Mouse (Mus musculus) limb, embryonic 10.5 days (tissue): Measurements from ENCODE around the gene Rpap2. TPM values are rescaled to one million over a fixed set of nuclear protein-coding genes. Genes with fewer than 3 reads are reported as not detected.

ENCODE experiments used
- DNase-seq: peaks from one replicate; pipeline ENCODE4 v3.0.0-alpha.2; 2017; ENCODE audit warnings: low spot score
- H3K27ac ChIP-seq: fragments of 300-500 bp; sonication (generic); 2 replicates; pipeline ENCODE4 v1.5.1; 2016; ENCODE audit warnings: mild to moderate bottlenecking
- H3K27me3 ChIP-seq: fragments of 300-500 bp; sonication (generic); 2 replicates; pipeline ENCODE4 v1.6.1; 2016; ENCODE audit warnings: low read depth, mild to moderate bottlenecking; ENCODE audit not compliant: poor library complexity, severe bottlenecking
- H3K36me3 ChIP-seq: fragments of 300-500 bp; sonication (generic); 2 replicates; pipeline ENCODE4 v1.6.1; 2016; ENCODE audit warnings: mild to moderate bottlenecking, moderate library complexity
- H3K4me1 ChIP-seq: fragments of 300-500 bp; sonication (generic); 2 replicates; pipeline ENCODE4 v1.6.1; 2016
- H3K4me3 ChIP-seq: fragments of 300-500 bp; sonication (generic); 2 replicates; pipeline ENCODE4 v1.5.1; 2016; ENCODE audit warnings: mild to moderate bottlenecking, moderate library complexity
- H3K9me3 ChIP-seq: fragments of 300-500 bp; sonication (generic); replicated peaks from 2 replicates; pipeline ENCODE4 v1.6.1; 2016; ENCODE audit warnings: mild to moderate bottlenecking
- WGBS: fragments of 180-500 bp; shearing (Covaris S2); methylation state at CpG from one replicate; pipeline ENCODE4 v1.1.7; 2016; 5-methylcytosine and 5-hydroxymethylcytosine counted together
- polyA plus RNA-seq: library from polyadenylated mRNA; unstranded; fragments of >200 nt; fragmentation: Nextera tagmentation; extraction: Ambion mirVana; gene quantifications from 2 replicates; pipeline ENCODE4 v1.2.1, GENCODE M21; 2016

The Rpap2 gene
- polyA plus RNA-seq, 1 experiment from 2014 or later = 22.7 TPM

GRCm38 (mm10) chr5:107644595-107644994 lies 47.4 kb downstream of the Rpap2 start:
- no peak for DNase-seq
- no peaks in the 10 kb centered on the region for H3K9me3 ChIP-seq
- no peaks in the 10 kb centered on the region for H3K4me1 ChIP-seq
- no peaks in the 10 kb centered on the region for H3K27me3 ChIP-seq
- no peak overlapping the region for H3K4me3 ChIP-seq
- peaks cover 15% of the 10 kb centered on the region for H3K36me3 ChIP-seq
- WGBS = 87% methylated on average over 2 of the region's 2 CpGs
- H3K27ac ChIP-seq = no peak overlapping the region

GRCm38 (mm10) chr5:107645935-107646334 lies 48.8 kb downstream of the Rpap2 start:
- Histone ChIP-seq H3K4me1 (no peaks in the 10 kb centered on the region), H3K4me3 (no peak overlapping the region), H3K27me3 (no peaks in the 10 kb centered on the region), H3K36me3 (peaks cover 14% of the 10 kb centered on the region), H3K9me3 (no peaks in the 10 kb centered on the region), H3K27ac (no peak overlapping the region)
- no peak for DNase-seq
- WGBS = 94% methylated on average over 2 of the region's 2 CpGs

- DNase-seq = no peak
- no peaks in the 10 kb centered on the region for H3K4me1 ChIP-seq
- no peak overlapping the region for H3K4me3 ChIP-seq
- peaks cover 10% of the 10 kb centered on the region for H3K36me3 ChIP-seq
- H3K27me3 ChIP-seq = no peaks in the 10 kb centered on the region
- H3K27ac ChIP-seq = no peak overlapping the region
- 85% methylated on average over 4 of the region's 4 CpGs for WGBS
- no peaks in the 10 kb centered on the region for H3K9me3 ChIP-seq
Observed at GRCm38 (mm10) chr5:107647580-107647979, 50.4 kb downstream of the Rpap2 start.

DNA sequence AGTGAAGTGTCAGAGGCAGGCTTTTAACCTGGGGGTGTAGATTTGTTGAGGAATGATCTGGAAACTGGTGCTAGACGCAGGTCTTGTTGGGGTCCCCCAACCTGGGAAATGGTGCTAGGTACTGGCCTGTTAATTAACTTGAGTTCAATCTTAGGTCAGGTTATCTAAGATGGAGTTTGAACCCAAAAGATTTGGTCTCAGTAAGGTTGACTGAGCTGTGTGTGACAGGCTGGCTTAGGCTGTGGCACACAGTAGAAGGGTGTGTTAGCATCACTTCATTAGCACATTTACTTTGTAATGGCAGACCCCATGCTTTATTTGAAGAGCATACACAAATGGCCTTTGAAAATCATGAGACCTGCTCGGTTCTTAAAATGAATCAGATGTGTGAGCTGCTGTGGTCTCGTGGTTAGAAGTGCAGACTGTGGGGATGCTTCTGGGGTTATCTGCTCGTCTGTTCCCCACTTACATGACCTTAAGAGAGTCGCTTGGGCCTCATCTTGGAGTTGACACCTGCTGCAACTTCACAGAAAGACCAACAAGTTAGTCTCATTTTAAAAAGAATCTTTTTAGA lies 51.5 kb downstream of the Rpap2 start:
- no peaks in the 10 kb centered on the region for H3K4me1 ChIP-seq
- DNase-seq = no peak
- WGBS = 72% methylated on average over 5 of the region's 5 CpGs

DNA sequence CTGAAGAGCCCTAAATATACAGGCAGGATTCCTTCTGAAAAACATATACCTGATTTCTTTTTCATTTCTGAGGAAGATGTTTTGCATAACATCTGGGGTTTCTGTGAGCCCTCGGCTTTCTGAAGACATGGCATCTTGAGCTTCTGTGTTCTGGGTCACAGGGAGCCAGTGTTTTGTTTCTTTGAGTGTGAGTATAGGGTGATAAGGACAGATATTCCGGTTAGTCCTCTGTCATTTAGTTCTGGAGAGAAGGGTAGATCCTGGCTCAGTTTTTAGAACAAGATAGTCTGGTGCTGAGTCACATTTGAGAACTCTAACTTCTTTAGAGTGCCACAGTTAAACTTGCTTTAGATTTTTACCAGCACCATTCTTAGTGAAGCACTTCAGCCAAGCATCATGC lies 52.5 kb downstream of the Rpap2 start:
- H3K4me3 ChIP-seq = no peak overlapping the region
- no peaks in the 10 kb centered on the region for H3K4me1 ChIP-seq
- no peak for DNase-seq
- H3K9me3 ChIP-seq = no peaks in the 10 kb centered on the region
- 93% methylated on average over 2 of the region's 2 CpGs for WGBS
- no peak overlapping the region for H3K27ac ChIP-seq
- peaks cover 9% of the 10 kb centered on the region for H3K36me3 ChIP-seq
- H3K27me3 ChIP-seq = no peaks in the 10 kb centered on the region

More for the DNA sequence above, 51.5 kb downstream of the Rpap2 start:
- no peaks in the 10 kb centered on the region for H3K27me3 ChIP-seq
- H3K36me3 ChIP-seq = peaks cover 10% of the 10 kb centered on the region
- H3K4me3 ChIP-seq = no peak overlapping the region
- H3K27ac ChIP-seq = no peak overlapping the region
- no peaks in the 10 kb centered on the region for H3K9me3 ChIP-seq

GRCm38 (mm10) chr5:107650427-107650826 lies 53.3 kb downstream of the Rpap2 start:
- Histone ChIP-seq H3K27me3 (no peaks in the 10 kb centered on the region), H3K27ac (no peak overlapping the region), H3K4me3 (no peak overlapping the region), H3K9me3 (no peaks in the 10 kb centered on the region), H3K36me3 (peaks cover 3% of the 10 kb centered on the region), H3K4me1 (no peaks in the 10 kb centered on the region)
- DNase-seq = no peak
- WGBS = 91% methylated on average over 1 of the region's 1 CpGs

DNA sequence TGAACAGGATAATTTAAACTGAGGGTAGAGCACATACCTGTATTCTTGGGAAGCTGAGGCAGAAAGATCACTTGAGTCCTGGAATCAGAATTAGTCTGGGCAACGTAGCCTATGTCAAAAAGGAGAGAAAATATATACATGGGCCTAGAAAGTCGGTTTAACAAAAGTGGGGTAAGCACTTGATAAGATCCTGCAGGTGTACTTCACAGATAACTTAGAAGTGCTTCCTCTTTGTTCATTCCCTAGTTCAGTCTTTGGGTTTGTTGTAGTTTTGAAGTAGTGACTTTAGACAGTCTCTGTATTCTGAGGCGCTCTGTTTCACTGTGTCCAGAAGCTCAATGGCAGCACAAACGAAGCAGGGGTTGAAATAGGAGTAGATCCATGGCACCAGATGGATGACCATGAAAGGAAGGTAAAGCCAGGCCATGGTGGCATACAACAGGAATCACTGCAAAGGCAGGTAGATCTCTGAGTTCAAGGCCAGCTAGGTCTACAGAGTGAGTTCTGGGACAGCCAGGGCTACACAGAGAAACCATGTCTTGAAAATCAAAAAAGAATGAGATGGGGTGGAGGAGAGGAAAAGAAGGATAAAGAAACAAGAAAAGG lies 55.0 kb downstream of the Rpap2 start:
- H3K27ac ChIP-seq = no peak overlapping the region
- H3K4me3 ChIP-seq = no peak overlapping the region
- no peak for DNase-seq
- H3K36me3 ChIP-seq = peaks cover 8% of the 10 kb centered on the region
- H3K27me3 ChIP-seq = no peaks in the 10 kb centered on the region
- WGBS = 90% methylated on average over 4 of the region's 4 CpGs
- H3K4me1 ChIP-seq = no peaks in the 10 kb centered on the region
- H3K9me3 ChIP-seq = no peaks in the 10 kb centered on the region

DNA sequence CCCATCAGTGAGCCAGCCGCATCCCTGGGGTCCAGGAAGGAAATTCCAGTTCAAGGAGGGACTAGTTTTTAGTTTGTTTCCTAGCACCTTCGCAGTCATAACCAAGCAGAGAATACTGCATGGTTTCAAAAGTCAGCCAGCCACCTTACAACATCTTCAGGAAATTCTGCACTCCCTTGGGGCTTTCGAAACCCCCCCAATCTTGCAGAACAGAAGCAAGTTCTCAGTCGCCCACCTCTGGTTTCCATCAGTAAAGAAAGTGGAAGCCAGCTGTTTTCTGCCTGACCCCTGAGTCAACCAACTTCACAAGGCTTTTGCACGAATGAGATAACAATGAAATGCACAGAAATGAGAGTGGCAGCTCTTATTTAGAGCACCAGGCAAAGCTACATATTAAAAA lies 81.2 kb downstream of the Rpap2 start:
- Histone ChIP-seq H3K9me3 (no peaks in the 10 kb centered on the region), H3K4me3 (no peak overlapping the region), H3K27me3 (no peaks in the 10 kb centered on the region), H3K27ac (no peak overlapping the region), H3K36me3 (no peaks in the 10 kb centered on the region), H3K4me1 (no peaks in the 10 kb centered on the region)
- no peak for DNase-seq
- WGBS = 71% methylated on average over 5 of the region's 5 CpGs

- 81% methylated on average over 5 of the region's 5 CpGs for WGBS
- Histone ChIP-seq H3K4me3 (no peak overlapping the region), H3K36me3 (no peaks in the 10 kb centered on the region), H3K27ac (no peak overlapping the region), H3K27me3 (no peaks in the 10 kb centered on the region), H3K4me1 (no peaks in the 10 kb centered on the region), H3K9me3 (no peaks in the 10 kb centered on the region)
- no peak for DNase-seq
Observed at GRCm38 (mm10) chr5:107681300-107681699, 84.1 kb downstream of the Rpap2 start.

- Histone ChIP-seq H3K36me3 (no peaks in the 10 kb centered on the region), H3K27ac (no peak overlapping the region), H3K27me3 (peaks cover 9% of the 10 kb centered on the region; the same call in 1 of the 2 replicates), H3K4me3 (no peak overlapping the region), H3K4me1 (peaks cover 10% of the 10 kb centered on the region), H3K9me3 (no peaks in the 10 kb centered on the region)
- DNase-seq = no peak
- WGBS = 86% methylated on average over 2 of the region's 2 CpGs
Observed at GRCm38 (mm10) chr5:107684380-107684779, 87.2 kb downstream of the Rpap2 start.

DNA sequence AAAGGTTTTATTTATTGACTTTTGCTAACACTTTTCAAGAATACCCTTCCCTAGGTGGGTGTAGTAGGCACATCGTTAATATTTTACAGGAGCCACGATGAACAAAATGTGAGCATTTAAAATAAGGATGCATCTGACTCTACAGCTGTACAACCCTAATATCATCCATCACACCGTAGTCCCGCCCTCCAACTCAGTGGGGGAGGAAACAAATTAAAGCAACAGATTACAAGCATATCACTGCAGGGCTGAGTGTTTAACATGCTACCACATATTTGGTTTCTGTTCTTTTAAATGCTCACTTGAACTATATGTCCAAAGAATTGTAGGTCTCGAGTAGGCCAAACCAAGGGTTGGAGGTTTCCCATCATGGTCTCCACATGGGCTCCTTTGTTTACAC lies 90.0 kb downstream of the Rpap2 start:
- no peak overlapping the region for H3K27ac ChIP-seq
- H3K9me3 ChIP-seq = no peaks in the 10 kb centered on the region
- peaks cover 11% of the 10 kb centered on the region; the same call in 1 of the 2 replicates for H3K27me3 ChIP-seq
- no peak for DNase-seq
- no peaks in the 10 kb centered on the region for H3K36me3 ChIP-seq
- 93% methylated on average over 5 of the region's 5 CpGs for whole genome bisulfite sequencing
- H3K4me1 ChIP-seq = peaks cover 10% of the 10 kb centered on the region
- H3K4me3 ChIP-seq = no peak overlapping the region

DNA sequence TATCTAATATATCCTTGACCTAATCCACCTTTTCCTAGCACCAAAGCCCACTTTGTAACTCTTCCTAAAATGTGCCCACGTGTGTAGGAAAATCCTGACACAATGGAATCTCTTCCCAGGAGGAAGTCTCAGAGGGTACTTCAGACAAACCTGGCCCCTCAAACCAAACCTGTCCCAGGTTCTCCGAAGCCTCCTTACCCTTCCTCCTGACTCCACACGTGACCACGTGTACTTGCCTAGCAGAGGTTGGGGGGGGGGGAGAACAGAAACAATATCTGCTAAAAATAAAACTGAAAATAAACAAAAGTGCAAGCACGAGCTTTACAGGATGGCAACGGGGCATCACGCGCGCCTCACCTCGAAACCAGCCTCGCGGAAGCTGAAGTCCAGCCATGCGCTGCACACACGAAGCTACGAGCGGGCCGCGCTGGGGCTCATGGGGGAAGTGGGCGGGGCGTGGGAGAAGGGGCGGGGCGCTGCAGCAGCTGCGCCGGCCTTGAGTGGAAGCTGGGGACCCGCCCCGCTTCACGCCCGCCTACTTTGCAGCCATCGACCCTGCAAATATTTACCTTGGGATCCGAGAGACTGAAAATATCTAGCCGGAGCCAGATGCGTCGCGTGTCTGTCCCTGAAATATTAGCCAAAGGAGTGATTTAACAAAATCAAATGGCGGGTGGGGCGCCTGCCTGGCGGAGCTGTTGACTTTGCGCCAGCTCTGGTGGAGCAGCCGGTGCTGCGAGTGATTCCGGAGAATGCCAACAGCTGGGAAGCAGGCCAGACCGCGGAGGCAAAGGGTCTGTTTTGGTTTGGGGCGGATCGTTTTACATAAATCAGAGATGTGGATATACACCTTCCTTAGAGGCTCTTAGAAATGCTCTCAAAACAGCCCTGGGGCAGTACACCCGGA lies 90.7 kb downstream of the Rpap2 start:
- 18% methylated on average over 46 of the region's 46 CpGs for WGBS
- Histone ChIP-seq H3K4me3 (peak overlapping the region; percentile 52), H3K36me3 (no peaks in the 10 kb centered on the region), H3K9me3 (no peaks in the 10 kb centered on the region), H3K27me3 (peaks cover 11% of the 10 kb centered on the region; the same call in 1 of the 2 replicates), H3K27ac (no peak overlapping the region), H3K4me1 (peaks cover 10% of the 10 kb centered on the region)
- DNase-seq = peak; percentile 89

DNA sequence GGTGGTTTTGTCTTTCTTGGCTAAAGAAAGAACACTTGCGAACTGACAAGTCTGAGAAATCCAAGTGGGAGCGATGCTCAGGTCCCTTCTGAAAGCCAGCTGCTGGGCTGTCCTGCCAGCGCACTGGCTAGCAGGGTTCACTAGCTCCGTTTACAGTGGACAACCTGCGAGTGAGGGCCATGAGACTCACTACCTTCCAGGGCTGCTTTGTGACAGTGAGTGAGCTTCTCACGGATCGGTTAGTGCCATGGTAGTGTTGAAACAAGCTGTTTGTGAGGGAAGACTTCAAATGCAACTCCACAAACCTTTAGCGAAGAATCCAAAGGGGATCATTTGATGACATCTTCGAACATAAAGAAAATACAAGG lies 91.3 kb downstream of the Rpap2 start:
- 29% methylated on average over 9 of the region's 9 CpGs for WGBS
- peaks cover 10% of the 10 kb centered on the region for H3K4me1 ChIP-seq
- H3K9me3 ChIP-seq = no peaks in the 10 kb centered on the region
- H3K27ac ChIP-seq = no peak overlapping the region
- H3K36me3 ChIP-seq = no peaks in the 10 kb centered on the region
- H3K27me3 ChIP-seq = peaks cover 11% of the 10 kb centered on the region; the same call in 1 of the 2 replicates
- no peak for DNase-seq
- H3K4me3 ChIP-seq = peak overlapping the region; percentile 52
